Mouse (Mus musculus): ENCODE measurements around the gene Focad.
A peak's percentile ranks its signal among the peaks of the same experiment; 100 is the strongest.
"Not testable (repeated sequence)": the region's sequence is repeated elsewhere in the genome, so short reads cannot be mapped to it uniquely, and the experiment has no call there.

The Focad gene

DNA sequence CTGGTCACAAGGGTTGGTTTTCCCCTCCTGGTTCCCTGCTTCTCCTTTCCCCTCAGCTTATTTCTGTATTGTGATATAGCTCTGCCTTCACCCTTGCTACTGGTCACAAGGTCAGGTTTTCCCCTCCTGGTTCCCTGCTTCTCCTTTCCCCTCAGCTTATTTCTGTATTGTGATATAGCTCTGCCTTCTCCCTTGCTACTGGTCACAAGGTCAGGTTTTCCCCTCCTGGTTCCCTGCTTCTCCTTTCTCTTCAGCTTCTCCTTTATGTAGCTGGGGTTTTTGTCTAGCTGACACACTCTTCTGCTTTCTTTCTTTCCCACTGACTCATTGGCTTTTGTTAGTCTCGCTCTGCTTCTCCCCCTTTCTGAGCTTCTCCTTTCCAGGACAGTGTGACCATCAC lies 296.2 kb downstream of the Focad start:
- not testable (repeated sequence) for DNase-seq (ENCODE audit: low read depth, low spot score)

DNA sequence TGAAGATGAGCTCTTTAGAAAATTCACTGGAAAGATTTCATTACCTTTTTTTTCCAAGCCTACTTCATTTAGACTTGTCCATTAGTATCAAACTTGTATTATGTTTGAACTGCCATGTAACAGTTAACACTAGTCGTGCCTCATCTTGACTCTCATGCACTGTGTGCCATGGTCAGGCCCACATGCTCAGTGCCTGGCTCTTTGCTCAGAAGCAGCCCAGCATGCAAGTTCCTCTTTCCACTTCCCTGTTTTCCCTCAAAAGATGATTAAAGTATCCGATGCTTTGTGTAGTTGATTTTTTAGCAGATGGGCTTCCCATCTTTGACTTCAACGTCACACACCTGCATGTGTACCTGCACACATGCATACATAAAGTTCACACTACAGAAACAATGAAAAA lies 301.3 kb downstream of the Focad start:
- DNase-seq (ENCODE audit: low read depth, low spot score): no peak

DNA sequence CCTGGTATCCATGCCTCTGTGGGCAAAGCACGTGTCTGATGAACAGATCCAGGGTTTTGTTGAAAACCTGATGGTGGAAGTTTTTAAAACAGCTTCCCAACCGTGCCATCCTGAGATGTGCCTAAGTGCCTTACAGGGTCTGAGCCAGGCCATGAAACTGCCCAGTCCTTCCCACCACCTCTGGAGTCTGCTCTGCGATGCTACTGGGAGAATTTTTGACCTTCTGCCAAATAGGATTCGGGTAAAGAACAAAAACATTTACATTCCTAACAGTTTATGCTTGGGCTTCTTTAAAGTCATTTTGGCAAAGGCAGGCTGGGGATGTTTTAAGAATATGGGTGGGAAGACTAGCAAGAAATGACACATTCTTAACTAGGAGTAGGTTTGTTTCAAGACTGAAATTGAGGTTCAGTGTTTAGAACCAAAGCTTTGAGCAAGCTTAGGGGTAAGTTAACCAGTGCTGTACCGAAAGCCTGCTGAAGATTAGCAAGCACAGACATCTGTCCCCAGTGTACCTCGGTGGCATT lies 302.6 kb downstream of the Focad start:
- no peak for DNase-seq (ENCODE audit: low read depth, low spot score)

DNA sequence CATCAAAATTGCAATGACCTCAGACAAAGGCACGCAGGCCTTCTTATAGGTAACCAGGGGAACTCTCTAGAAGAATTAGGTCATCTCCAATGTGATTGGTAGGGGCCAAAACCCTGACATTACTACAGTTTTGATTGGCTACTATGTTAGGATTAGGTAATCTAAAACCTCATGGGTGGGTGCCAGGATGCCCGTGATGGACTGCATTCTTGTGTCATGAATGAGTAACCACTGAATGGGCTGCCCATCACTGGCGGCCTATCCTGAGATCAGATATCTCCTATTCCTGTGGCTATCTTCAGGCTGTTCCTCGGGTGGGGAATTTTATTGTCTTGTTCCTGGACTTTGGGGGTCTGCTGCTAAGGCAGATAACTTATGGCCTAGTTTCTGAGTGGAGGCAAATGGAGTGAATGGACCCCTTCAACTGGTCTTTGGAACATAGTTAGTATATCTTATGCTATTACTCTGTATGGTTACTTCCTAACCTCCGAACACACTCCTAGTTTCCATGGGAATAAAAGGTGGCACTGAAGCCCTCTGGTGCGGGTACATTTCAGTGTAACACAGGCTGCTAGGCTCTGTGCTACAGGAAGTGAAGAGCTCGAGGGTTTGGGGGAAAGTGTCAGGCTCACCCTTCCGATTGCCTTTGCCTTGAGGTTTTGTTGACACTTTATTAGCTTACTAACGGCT lies 306.0 kb downstream of the Focad start:
- DNase-seq (ENCODE audit: low read depth, low spot score): no peak

DNA sequence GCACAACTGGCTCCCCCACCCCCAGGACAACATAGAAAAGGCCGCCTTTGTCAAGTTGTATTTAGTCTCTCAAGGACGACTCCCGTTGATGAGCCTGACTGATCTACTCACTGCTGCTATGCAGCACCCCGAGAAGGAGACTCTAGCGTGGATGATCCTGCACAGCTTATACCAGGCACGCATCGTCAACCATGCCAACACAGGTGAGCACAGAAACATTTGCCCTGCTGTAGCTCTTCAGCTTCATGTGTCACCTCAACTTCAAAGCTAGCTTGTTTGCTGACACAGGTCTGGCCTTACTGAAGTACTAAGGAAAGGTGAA lies 306.5 kb downstream of the Focad start:
- no peak for DNase-seq (ENCODE audit: low read depth, low spot score)

DNA sequence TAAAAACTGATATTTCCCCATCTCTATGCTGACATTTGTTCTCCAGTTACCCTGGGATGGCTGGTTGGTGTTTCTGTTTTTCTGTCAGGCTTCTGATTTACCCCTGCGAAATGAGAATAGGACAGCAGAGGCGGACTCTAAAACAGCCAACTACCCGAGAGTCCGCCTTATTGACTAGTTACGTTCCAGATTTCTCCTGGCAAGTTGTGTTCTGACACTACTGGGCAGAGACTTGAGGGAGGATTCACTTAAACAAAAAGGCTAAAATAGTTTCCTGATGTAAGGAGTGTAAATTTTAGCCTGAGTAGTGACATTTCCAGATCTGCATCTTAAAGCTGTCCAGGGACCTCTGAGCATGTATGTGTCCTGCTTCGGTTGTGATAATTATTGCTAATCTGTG lies 308.5 kb downstream of the Focad start:
- no peak for DNase-seq (ENCODE audit: low read depth, low spot score)

DNA sequence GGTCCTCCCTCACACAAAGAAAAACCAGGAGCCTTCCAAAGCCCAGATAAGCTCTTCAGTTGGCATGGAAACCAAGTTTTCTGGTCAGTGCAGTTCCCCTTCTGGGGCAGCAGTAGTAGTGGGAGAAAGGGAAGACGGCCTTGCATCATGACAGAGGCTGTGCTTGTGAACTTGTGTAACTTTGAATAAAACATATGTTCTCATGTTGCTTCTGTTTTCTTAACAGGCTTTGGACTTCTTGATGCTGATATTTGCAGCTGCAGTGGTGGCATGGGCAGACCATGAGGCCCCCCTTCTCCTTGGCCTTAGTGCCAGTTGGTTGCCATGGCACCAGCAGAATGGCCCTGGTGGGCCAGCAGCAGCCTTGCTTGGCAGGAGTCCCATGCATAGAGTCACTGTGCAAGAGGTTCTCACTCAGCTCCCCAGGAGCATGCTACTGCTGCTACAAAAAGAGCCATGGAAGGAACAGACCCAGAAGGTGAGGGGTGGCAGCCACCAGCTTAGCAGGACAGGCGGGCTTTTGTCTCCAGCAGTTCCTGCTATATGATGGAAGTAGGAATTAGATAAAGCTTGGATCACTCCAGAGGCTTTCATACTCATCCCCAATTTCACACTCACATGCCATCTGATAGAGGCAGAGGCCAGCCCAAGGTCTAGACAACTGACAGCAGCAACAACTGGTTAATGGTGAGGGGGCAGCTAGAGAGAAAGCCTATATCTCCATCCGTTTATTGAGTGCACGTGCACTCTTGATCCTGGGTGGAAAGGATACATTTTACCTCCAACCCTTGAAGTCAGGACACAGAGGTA lies 312.7 kb downstream of the Focad start:
- no peak for DNase-seq (ENCODE audit: low read depth, low spot score)

DNA sequence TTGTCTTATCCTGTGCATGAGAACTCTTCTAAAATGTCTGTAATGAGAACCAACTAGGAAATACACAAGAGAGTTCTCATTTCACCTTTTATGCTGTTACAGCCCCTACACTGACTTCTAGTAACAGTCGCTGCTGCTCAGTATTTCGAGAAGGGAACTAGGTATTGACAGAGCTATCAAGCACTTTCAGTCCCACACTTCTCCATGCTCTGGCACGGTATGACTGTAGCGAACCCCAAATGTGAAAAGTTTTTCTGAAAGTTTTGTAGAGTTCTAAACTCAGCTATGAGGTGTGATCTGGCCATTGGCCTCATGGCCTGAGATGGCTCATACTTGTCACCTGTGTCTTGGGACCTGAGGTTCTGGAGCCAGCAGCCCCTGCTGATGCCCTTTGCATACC lies 314.9 kb downstream of the Focad start:
- DNase-seq (ENCODE audit: low read depth, low spot score): no peak

DNA sequence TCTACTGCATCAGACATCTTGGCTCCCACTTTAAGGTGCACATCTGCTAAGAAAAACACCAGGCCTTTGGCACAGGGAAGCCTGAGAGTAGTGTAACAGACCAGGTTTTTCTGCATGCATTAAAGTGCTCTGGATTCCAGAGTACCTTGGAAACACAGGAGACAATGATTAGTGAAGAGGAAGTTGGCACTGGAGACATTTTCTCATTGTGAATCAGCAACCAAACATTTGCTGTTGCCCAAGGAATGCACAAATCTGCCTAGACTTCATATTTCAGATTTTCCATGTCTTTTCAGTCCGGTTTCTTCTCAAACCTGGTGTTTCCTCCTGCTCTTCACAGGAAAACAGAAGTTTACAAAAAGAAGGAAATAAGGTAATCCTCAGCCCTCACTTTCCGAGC lies 317.9 kb downstream of the Focad start:
- DNase-seq (ENCODE audit: low read depth, low spot score): no peak

DNA sequence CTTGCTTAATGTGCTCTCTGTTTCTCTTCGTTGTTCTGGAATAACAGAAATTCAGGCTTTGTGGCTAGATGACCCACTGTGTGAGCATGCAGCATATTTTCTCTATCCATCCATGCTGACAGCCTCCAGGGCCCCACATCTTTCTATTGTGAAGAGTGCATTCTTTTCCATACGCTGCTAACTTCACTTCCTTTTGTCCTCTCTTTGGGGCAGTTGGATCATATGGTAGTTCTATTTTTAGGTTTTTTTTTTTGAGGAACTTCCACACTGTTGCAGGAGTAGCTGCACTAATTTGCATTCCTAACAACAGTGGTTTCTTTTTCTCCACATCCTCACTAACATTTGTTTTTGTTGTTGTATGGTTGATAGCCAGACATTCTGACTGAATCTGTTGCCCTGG lies 320.6 kb downstream of the Focad start:
- DNase-seq (ENCODE audit: low read depth, low spot score): no peak

DNA sequence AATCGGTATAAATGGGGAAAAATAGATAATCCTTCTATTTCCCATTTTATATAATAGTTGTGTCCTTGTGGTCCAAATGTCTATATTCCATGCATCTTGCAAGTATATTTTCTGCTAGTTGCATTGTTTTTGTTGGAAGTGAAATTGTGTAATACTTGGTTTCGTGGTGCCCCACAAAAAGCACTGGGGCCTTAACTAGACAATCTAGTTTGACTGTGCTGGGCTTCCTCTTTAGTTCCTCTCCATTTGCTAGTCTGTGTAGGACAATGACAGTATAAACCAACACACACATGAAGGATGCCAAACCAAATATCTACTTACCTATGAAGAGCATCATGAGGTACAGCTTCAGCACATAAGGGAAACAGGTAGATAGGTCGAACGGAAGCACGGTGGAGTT lies 324.9 kb downstream of the Focad start:
- DNase-seq (ENCODE audit: low read depth, low spot score): no peak

DNA sequence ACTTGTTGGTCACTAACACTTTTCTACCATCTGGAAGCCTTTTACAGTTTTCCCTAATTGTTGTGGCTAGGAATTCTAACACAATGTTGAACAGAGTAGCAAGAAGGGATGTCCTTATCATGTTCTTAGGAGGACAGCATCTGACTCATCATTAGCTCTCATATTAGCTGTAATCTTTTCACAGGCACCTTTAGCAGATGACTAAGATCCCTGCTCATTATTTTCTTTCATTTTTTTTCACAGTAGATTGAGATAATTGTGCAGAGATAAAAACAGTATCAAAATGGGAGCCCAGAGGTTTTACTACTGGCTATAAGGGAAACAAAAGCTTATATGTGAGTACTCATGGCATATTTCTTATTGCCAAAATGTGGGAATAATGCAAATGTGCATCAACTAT lies 330.1 kb downstream of the Focad start:
- DNase-seq (ENCODE audit: low read depth, low spot score): no peak

DNA sequence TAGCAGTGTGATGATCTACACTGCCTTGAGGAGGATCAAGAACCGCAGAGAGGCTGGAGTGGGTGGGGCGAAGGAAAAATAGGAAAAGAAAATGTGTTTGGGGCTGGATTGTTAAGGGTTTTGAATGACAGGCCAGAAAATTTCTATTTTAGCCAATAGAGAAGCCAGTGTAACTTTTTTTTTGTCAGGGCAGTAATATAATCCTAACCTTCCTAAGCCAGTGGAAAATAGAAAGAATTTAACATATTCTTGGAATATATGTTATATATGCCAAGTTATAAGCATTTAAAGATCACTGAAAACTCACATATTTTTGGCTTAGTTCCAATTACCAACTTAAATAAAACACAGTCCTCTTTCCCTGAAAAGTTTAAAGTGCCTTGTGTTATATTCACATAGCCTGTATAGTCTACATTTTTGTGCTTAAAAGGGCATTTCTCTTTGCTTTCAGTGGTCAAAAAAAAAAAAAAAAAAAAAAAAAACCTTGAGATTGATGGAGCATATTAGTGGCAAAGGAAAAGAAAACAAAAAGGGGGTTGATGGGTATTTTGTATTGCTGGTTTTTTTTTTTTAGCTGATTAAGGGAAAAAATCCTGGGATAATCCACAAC lies 333.3 kb downstream of the Focad start:
- DNase-seq (ENCODE audit: low read depth, low spot score): no peak

DNA sequence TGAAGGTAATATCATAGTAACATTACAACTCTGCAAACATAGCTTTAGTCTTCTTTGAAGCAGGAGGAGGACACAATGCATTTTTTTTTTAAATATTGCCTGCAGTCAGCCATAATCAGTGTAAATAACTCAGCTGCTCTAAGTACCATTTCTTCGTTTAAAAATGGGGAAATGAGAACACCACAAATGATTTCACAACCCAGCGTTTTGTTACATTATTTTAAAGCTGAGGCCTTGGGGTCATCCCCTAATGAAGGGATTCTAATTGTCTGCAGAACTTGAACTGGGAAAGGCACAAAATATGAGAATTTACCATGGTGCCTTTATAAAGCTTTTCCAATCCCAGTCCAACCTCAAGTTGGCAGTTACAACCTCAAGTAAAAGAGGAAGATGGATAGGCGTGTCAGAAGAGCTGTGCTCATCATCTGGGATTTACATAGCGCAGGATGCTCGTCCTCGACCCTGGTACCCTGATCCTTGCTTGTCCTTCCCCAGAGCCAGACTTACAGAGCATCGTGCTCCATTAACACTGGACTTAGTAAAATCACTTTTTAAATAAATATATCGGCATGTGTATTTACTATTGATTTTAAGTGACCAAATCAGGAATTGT lies 338.1 kb downstream of the Focad start:
- DNase-seq (ENCODE audit: low read depth, low spot score): no peak

DNA sequence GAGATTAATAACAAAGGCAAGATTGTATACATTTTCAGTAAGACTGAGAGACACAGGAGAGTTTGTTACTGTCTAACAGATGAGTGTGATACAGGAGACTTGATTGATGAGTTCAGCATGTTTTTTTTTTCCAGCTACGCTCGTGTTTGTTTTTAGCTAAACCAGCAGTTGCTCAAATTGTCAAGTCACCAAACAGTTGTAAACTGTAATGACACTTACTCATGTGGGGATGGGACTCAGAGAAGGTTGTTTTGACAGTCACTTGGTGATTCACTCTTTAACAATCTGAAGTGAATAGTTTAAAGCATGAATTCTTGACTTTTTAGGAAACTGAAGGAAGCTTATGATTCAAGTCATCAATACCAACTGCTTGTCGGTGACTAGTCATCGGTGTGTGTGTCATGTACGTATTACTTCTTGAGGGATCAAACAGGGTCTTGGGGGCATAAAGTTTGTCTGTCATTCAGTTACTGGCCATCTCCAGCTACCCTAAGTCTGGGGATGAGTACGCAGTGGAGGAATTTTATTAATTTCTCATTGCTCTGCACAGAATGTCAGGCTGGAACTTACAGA lies 342.2 kb downstream of the Focad start:
- no peak for DNase-seq (ENCODE audit: low read depth, low spot score)

DNA sequence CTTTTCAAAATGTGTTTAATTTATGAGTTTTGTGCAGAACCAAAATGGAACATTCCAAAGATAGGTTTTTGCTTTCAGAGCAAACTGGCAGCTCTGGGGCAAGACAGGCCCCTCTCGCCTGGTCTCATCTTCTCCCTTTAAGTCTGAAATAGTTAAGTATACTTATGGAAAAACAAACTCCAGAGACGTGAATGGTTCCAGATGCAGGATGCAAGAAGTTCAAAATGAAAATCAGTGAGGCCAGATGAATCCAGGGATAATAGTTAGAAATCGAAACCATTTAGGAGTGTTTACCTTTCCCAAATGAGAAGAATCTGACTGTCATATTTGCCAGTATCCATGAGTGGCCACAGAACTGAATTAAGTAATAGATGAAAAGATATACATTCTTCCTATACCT lies 342.7 kb downstream of the Focad start:
- no peak for DNase-seq (ENCODE audit: low read depth, low spot score)

DNA sequence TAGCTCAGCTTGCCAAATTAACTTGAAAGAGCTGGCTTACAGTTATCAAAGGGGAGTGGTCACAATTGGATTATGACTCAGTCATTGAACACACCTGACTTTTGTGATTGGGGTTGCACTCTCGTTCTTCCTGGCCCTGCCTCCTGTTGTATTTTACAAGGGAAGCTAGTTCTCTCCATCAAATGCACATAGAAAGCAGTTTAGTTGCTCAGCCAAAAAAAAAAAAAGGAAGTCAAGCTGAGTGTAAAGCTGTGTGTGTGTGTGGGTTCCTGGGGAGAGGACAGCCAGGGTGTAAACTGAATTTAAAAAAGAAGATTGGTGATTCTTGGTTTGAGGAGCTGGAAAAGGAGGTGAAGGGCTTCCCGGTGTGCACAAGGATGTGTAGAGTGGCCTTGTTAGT lies 343.5 kb downstream of the Focad start:
- DNase-seq (ENCODE audit: low read depth, low spot score): no peak

DNA sequence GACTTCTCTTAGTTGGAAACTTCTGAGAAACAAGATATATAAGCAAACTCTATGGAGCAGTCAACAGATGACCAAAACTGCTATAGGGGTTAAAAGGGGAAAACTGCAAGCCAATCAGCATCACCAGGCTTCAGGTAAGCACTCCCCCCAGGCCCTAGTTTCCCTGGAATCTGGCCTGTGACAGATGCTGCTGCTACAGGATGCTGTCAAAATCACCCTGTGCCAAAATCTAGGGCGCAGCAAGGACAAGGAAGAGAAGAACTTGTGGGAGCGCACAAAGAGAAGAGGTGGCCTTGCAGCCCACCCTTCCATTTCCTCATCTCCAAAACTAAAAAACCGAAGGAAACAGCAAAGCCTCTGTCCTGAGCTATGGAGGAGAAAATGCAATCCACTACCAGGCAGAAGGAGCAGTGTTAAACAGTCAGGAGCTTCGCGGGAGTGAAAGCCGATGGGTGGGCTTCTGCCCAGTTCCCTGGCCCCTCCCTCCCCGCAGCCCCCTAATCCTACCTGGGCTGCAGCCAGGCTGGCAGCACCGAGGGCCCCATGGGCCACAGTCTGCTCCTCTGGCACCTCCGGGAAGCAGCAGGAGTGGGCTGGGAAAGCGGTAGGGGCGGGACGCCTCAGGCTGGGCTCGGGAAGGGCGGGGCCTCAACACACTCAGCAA lies 344.0 kb downstream of the Focad start, which contains the start of gene Hacd4:
Hacd4 (minus strand) TSS at position 603 of the 664 bp plus-strand sequence.
- peak; percentile 14 for DNase-seq (ENCODE audit: low read depth, low spot score)

DNA sequence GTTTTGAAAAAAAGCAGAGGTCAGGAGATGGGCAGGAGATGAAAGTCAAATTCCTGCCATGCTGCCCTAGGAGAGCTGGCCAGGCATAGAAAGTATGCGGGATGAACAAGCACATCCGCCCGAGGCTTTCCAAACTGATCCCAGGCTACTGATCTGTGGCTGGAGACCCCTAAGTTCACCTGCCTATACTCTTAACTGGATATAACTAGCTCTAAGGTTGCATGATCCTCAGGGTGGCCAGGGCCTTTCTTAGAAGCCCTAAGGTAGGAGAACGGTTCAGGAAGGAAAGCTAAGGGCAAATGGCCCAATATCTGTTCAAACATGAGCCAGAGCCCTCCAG lies 344.5 kb downstream of the Focad start:
- DNase-seq (ENCODE audit: low read depth, low spot score): no peak

DNA sequence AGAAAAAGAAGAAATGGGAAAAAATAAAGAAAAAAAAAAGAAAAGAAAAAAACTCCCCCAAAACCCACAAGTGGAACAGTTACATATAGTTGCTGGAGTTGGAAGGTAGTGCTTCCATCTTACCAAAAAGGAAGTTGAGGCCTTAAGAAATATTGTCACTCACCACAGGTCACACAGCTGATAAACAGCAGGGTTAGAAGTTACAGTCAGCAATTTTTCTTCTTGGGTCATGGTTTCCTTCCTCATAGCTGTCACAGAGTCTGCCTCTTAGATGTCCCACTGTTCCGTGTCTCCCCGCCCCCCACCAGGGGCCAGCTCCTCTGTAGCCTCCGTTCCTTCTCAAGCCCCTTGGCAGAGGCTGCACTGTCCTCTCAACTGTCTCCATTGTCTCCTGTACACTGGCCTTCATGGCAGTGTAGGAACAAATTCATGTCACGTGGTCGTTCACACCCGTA lies 345.3 kb downstream of the Focad start:
- DNase-seq (ENCODE audit: low read depth, low spot score): no peak

DNA sequence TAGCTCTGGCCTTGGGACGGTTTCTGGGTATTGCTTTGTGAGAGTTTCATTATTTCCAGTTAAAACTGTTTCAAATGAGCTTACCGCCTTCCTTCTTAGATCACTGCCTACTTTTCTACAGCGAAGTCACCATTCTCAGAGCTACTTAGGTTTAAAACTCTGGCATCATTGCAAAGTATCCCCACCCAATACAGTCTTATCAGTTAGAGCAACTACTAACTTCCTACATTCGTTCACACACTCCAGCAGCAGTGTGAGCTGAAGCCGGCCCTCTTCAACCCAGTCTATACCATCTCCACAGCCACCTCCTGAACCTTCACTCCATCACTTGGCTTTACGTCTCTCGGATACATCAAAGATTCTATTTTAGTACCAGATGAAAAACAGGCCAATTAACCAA lies 346.4 kb downstream of the Focad start:
- no peak for DNase-seq (ENCODE audit: low read depth, low spot score)

Data from embryo, embryonic 11.5 days (tissue).